Mouse (Mus musculus): ENCODE measurements around the gene Nme8. TPM values are rescaled to one million over a fixed set of nuclear protein-coding genes. Genes with fewer than 3 reads are reported as not detected.
A peak's percentile ranks its signal among the peaks of the same experiment; 100 is the strongest.

The Nme8 gene
- polyA plus RNA-seq, 2 experiments: not detected

- DNase-seq (ENCODE audit: low spot score) (no peak), ATAC-seq (ENCODE audit: low FRiP score, low read depth) (no peak)
- no peak for TF ChIP-seq POLR2A (IDR thresholded peaks at IDR 0.05; ENCODE audit: borderline replicate concordance, extremely low read depth, insufficient read depth, insufficient read length)
- H3K4me3 ChIP-seq (replicated peaks; ENCODE audit: low read length): no peak overlapping the region
- H3K36me3 ChIP-seq (ENCODE audit: control insufficient read depth, insufficient read depth, low read length): no peaks in the 10 kb centered on the region
- H3K4me1 ChIP-seq (ENCODE audit: control insufficient read depth, insufficient read depth, low read length): no peaks in the 10 kb centered on the region
- H3K27ac ChIP-seq (replicated peaks; ENCODE audit: low read depth, low read length): no peak overlapping the region
- no peak overlapping the region for H3K9ac ChIP-seq (ENCODE audit: low read depth, low read length, severe bottlenecking)
- H3K4me2 ChIP-seq (replicated peaks; ENCODE audit: low read depth, low read length, severe bottlenecking): no peak overlapping the region
- H3K9me3 ChIP-seq (ENCODE audit: control insufficient read depth, low read length): no peaks in the 10 kb centered on the region
- no peaks in the 10 kb centered on the region for H3K27me3 ChIP-seq (ENCODE audit: control insufficient read depth, insufficient read depth, low read length)
- WGBS: 89% methylated on average over 6 of the region's 6 CpGs
These were observed 7.2 kb downstream of the Nme8 start for GRCm38 (mm10) chr13:19690417-19690816.

GRCm38 (mm10) chr13:19689971-19690370, 7.6 kb downstream of the Nme8 start:
- H3K4me2 ChIP-seq (replicated peaks; ENCODE audit: low read depth, low read length, severe bottlenecking): no peak overlapping the region
- H3K27ac ChIP-seq (replicated peaks; ENCODE audit: low read depth, low read length): no peak overlapping the region
- H3K9ac ChIP-seq (ENCODE audit: low read depth, low read length, severe bottlenecking): no peak overlapping the region
- H3K36me3 ChIP-seq (ENCODE audit: control insufficient read depth, insufficient read depth, low read length): no peaks in the 10 kb centered on the region
- TF ChIP-seq POLR2A (IDR thresholded peaks at IDR 0.05; ENCODE audit: borderline replicate concordance, extremely low read depth, insufficient read depth, insufficient read length): no peak
- H3K4me1 ChIP-seq (ENCODE audit: control insufficient read depth, insufficient read depth, low read length): no peaks in the 10 kb centered on the region
- no peak for DNase-seq (ENCODE audit: low spot score)
- no peaks in the 10 kb centered on the region for H3K9me3 ChIP-seq (ENCODE audit: control insufficient read depth, low read length)
- no peaks in the 10 kb centered on the region for H3K27me3 ChIP-seq (ENCODE audit: control insufficient read depth, insufficient read depth, low read length)
- 70% methylated on average over 3 of the region's 3 CpGs for WGBS
- no peak for ATAC-seq (ENCODE audit: low FRiP score, low read depth)
- no peak overlapping the region for H3K4me3 ChIP-seq (replicated peaks; ENCODE audit: low read length)

GRCm38 (mm10) chr13:19684007-19684406, 13.6 kb downstream of the Nme8 start:
- Histone ChIP-seq H3K4me2 (replicated peaks; ENCODE audit: low read depth, low read length, severe bottlenecking) (no peak overlapping the region), H3K27me3 (ENCODE audit: control insufficient read depth, insufficient read depth, low read length) (no peaks in the 10 kb centered on the region), H3K4me1 (ENCODE audit: control insufficient read depth, insufficient read depth, low read length) (peaks cover 4% of the 10 kb centered on the region; the same call in 1 of the 2 replicates), H3K9me3 (ENCODE audit: control insufficient read depth, low read length) (no peaks in the 10 kb centered on the region), H3K4me3 (replicated peaks; ENCODE audit: low read length) (no peak overlapping the region), H3K36me3 (ENCODE audit: control insufficient read depth, insufficient read depth, low read length) (no peaks in the 10 kb centered on the region), H3K9ac (ENCODE audit: low read depth, low read length, severe bottlenecking) (no peak overlapping the region), H3K27ac (replicated peaks; ENCODE audit: low read depth, low read length) (no peak overlapping the region)
- no peak for TF ChIP-seq POLR2A (IDR thresholded peaks at IDR 0.05; ENCODE audit: borderline replicate concordance, extremely low read depth, insufficient read depth, insufficient read length)
- DNase-seq (ENCODE audit: low spot score) (peak; percentile 68), ATAC-seq (ENCODE audit: low FRiP score, low read depth) (no peak)
- WGBS: 57% methylated on average over 2 of the region's 2 CpGs

GRCm38 (mm10) chr13:19682879-19683640, 14.5 kb downstream of the Nme8 start:
- Histone ChIP-seq H3K36me3 (ENCODE audit: control insufficient read depth, insufficient read depth, low read length) (no peaks in the 10 kb centered on the region), H3K4me1 (ENCODE audit: control insufficient read depth, insufficient read depth, low read length) (peaks cover 4% of the 10 kb centered on the region; the same call in 1 of the 2 replicates), H3K9me3 (ENCODE audit: control insufficient read depth, low read length) (no peaks in the 10 kb centered on the region), H3K4me3 (replicated peaks; ENCODE audit: low read length) (no peak overlapping the region), H3K27me3 (ENCODE audit: control insufficient read depth, insufficient read depth, low read length) (no peaks in the 10 kb centered on the region), H3K9ac (ENCODE audit: low read depth, low read length, severe bottlenecking) (no peak overlapping the region), H3K27ac (replicated peaks; ENCODE audit: low read depth, low read length) (no peak overlapping the region), H3K4me2 (replicated peaks; ENCODE audit: low read depth, low read length, severe bottlenecking) (no peak overlapping the region)
- WGBS: 63% methylated on average over 8 of the region's 8 CpGs
- no peak for TF ChIP-seq POLR2A (IDR thresholded peaks at IDR 0.05; ENCODE audit: borderline replicate concordance, extremely low read depth, insufficient read depth, insufficient read length)
- DNase-seq (ENCODE audit: low spot score) (peak; percentile 49), ATAC-seq (ENCODE audit: low FRiP score, low read depth) (no peak)

GRCm38 (mm10) chr13:19674601-19675000, 23.0 kb downstream of the Nme8 start:
- no peak overlapping the region for H3K4me2 ChIP-seq (replicated peaks; ENCODE audit: low read depth, low read length, severe bottlenecking)
- H3K4me3 ChIP-seq (replicated peaks; ENCODE audit: low read length): no peak overlapping the region
- H3K36me3 ChIP-seq (ENCODE audit: control insufficient read depth, insufficient read depth, low read length): no peaks in the 10 kb centered on the region
- H3K9ac ChIP-seq (ENCODE audit: low read depth, low read length, severe bottlenecking): no peak overlapping the region
- H3K9me3 ChIP-seq (ENCODE audit: control insufficient read depth, low read length): no peaks in the 10 kb centered on the region
- H3K27me3 ChIP-seq (ENCODE audit: control insufficient read depth, insufficient read depth, low read length): no peaks in the 10 kb centered on the region
- no peak overlapping the region for H3K27ac ChIP-seq (replicated peaks; ENCODE audit: low read depth, low read length)
- no peaks in the 10 kb centered on the region for H3K4me1 ChIP-seq (ENCODE audit: control insufficient read depth, insufficient read depth, low read length)
- no peak for TF ChIP-seq POLR2A (IDR thresholded peaks at IDR 0.05; ENCODE audit: borderline replicate concordance, extremely low read depth, insufficient read depth, insufficient read length)
- ATAC-seq (ENCODE audit: low FRiP score, low read depth): no peak
- no peak for DNase-seq (ENCODE audit: low spot score)

All from limb, embryonic 14.5 days (tissue).